Mouse (Mus musculus): ENCODE measurements around the gene Dok7.

The Dok7 gene

GRCm38 (mm10) chr5:35056604-35057432 is at the start of gene Dok7:
TSS of gene Dok7 (plus strand) at chr5:35056766.
- DNase-seq (ENCODE audit: low spot score in 2 of 2), result peak; percentile 41 to 42

- DNase-seq (ENCODE audit: low spot score in 2 of 2), result no peak
Measured at GRCm38 (mm10) chr5:35009163-35009562, 47.4 kb upstream of the Dok7 start.

- DNase-seq (ENCODE audit: low spot score in 2 of 2), result no peak
Measured at GRCm38 (mm10) chr5:35010656-35011055, 45.9 kb upstream of the Dok7 start.

DNA sequence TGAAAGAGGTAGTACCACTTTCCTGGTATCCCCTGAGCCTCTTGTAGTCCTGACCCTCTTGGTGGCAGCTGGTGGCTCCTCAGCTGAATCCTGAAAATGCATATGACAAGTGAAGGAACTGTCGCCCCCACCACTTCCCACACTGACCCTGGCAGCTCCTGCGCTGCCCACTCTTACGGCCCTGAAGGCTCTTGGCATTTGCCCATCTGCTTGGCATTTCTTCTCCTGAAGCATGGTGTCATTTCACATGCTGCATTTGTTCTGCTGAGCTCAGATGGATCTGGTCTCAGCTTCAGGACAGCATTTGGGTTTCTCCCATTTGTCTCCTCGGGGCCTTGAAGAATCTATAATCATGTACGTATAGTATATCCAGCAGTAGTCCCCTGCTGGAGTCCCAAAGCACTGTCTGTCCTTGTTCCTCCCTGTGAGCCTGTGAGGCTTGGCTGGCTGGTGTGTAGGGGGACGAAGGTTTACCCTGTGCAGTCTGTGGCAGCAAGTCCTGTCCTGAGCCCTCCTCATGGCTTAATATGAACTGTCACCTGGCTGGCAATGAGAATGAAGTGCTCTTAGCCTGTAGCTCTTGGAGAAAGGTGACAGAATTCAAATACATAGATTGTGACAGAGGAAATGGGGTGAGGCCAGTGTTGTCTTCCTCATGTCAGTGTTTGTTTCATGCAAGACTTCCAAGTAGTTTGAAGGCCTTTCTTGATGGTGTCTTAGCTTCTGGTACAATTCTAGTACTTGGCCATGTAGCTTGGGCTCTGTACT is 45.2 kb upstream of the Dok7 start:
- no peak for DNase-seq (ENCODE audit: low spot score in 2 of 2)

DNA sequence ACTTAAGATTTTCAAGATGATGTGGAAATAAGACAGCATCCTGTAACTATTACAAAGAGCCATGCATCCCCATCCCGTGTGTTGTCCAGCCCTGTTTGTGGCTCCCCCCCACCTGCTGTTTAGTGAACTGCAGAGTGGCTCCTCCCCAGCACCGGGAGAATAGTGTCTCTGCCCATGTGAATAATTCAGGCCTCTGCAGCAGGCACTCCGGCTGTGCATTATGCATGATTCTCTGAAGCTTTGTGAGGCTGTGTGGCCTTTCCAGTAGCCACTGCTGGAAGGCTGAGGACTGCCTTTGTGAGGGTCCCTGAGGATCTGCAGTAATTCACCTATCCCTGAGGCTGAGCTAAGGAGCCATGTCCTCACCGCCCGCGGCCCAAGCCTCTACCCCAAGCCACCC is 42.5 kb upstream of the Dok7 start:
- DNase-seq (ENCODE audit: low spot score in 2 of 2), result no peak

DNA sequence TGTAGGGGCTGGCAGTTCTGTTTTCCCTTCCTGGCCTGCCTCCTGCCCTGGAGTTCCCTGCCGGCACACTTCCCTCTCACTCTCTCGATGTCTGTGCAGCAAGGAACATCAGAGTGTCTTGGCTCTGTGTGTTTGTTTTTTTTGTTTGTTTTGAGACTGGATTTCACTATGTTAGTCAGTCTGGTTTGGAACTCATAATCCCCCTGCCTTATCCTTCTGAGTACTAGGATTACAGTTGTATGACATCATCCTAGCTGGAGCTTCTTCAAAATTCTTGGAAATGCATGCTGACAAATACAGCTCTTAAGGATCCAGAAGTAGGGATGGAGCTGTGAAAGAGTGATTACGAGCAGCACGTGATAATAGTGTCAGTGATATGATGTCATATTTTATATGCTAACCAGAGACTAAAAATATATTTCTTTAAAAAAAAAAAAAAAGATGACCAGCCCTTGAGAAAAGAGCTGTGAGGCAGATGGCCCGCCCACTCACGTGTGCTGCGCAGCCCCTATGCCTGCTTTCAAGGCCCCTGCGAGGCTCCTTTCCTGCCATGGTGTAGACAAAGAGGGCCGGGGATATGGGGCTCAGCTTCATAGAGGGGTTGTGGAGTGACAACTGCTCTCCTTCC is 36.8 kb upstream of the Dok7 start:
- DNase-seq (ENCODE audit: low spot score in 2 of 2), result no peak

DNA sequence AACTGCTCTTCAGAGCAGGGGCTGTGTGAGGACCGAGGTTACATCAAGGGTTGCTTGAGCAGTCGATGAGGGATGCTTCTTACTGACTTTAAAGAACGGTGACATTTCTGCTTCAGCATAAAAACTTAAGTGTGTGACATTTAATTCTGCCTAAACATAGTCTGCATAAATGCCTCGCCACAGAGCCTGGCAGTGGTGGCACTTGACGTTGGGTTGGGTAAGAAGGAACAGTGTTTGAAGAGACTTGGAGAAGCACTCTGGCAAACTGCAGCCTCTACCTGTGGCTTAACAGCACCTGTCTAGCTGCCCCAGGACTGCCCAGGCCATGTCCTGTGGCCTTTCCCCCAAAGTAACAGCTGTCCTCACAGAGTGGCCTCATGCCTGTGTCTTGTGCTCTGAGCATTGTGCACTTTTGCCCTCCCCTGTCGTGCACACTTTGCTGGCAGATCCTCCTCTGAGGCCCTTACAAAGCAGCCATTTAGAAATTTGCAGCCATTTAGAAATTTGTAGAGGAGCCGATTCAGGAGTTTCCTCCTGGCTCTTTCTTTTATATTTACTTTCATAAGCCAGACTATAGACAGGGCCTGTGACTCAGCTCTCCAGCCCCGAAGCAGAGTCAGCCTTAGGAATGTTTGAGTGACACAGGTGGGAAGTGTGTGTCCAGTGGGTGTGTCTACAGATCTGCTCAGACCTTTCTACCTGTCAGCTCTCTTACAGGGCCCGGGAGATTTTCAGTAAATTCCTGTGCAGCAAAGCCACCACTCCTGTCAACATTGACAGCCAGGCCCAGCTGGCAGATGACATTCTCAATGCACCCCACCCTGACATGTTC is 35.9 kb upstream of the Dok7 start:
- DNase-seq (ENCODE audit: low spot score in 2 of 2), result no peak

GRCm38 (mm10) chr5:35024975-35025374 is 31.6 kb upstream of the Dok7 start:
- peak; percentile 44 to 45 for DNase-seq (ENCODE audit: low spot score in 2 of 2)

GRCm38 (mm10) chr5:35029303-35029702 is 27.3 kb upstream of the Dok7 start:
- DNase-seq (ENCODE audit: low spot score in 2 of 2), result no peak

DNA sequence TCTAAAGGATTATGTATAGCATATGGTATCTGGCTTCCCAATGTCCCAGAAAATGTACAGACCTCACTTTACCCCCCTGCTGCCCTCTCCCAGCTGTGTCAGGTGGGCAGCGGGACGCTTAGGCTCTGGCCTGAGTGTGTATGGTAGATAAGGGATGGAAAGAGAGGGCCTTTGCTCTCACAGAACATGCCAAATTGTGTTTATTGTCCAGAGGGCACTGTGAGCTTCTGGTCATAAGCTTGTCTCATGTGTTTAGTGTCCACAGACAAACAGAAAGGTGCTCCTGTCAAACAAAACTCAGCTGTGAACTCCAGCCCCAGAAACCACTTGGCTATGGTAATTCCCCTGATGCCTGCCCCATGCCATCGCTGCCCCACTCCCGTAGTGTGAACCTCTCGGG is 26.8 kb upstream of the Dok7 start:
- DNase-seq (ENCODE audit: low spot score in 2 of 2), result no peak

DNA sequence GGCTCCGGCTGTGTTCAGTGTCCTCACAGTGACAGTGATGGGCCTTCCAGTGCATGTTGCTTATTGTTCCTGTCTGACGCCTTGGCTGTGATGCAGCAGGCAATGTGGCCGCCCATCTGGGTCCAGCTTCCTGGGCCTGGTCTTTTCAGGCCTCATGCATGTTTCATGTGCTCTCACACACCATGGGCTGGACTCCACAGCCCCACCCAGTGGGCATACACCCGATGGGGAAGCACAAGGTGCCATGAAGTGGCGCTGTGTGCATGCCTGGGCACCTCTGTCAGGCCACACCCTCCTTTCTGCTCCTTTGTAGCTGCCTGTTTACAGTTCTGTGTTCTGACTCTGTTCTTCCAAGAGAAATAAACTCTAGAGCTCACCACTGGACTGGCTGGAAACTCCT is 23.5 kb upstream of the Dok7 start:
- no peak for DNase-seq (ENCODE audit: low spot score in 2 of 2)

DNA sequence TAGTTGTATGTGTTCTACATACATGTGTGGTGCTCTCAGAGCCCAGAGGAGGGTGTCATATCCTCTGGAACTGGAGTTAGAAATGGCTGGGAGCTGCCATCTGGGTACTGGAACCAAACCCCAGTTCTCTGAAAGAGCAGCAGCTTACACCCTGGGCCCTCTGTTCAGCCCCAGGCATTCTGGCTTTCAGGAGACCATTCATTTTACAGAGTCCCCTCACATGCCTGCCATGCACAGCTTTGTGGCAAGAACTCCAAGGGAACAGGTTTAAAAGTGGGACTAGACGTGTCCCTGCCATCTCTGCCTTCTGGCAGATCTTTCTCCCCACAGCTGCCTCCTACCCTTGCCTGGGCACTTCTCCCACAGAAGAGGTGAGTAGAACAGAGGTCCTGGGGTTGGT is 22.9 kb upstream of the Dok7 start:
- no peak for DNase-seq (ENCODE audit: low spot score in 2 of 2)

GRCm38 (mm10) chr5:35035141-35035540 is 21.4 kb upstream of the Dok7 start:
- no peak for DNase-seq (ENCODE audit: low spot score in 2 of 2)

DNA sequence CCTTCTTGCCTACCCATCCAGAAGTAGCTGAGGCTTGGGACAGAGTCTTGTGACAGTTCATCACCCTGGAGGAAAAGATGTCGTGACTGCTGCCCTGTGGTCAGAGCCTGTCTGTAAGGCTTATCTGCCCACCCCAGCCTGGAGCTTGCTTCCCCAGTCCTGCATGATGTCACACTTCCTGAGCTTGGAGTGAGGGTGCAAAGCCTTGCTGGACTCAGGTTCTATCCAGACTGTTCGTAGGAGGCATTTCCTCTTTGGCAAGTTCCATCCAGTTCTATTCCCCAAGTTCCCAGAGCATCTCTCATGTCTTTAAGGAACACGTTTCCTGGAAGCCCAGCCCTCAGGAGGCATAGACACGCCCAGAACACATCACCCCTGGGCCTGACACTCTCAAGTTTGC is 20.8 kb upstream of the Dok7 start:
- DNase-seq (ENCODE audit: low spot score in 2 of 2), result no peak

GRCm38 (mm10) chr5:35037438-35037837 is 19.1 kb upstream of the Dok7 start:
- no peak for DNase-seq (ENCODE audit: low spot score in 2 of 2)

DNA sequence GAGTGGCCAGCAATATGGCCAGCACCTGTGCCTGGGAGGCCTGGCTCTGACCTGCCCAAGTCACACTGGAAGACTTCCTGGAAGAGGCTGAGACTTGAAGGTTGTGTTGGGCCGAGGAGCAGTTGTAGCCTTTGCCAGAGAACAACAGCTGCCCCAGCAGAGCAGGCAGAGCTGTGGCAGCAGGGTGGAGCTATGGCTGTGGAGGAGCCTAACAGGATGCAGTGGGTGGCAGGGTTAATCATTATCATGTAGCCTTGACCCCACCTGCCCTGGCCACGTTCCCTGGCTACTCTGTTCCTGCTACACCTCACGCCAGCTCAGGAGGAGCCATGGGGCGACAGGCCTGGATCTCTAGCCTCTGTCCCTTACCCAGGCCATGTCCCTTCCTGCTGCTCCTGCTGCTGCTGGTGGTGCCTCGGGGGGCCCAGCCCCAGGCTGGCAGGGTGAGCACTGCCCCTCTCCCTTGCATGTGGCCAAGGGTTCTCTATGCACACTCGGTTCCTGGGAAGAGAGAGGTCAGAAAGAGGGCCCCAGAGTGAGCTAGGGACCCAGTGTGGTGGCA is 15.2 kb upstream of the Dok7 start, which contains the start of gene Hgfac:
Hgfac (plus strand) TSS at position 242 of the 562 bp plus-strand sequence.
- DNase-seq (ENCODE audit: low spot score in 2 of 2), result no peak

- no peak for DNase-seq (ENCODE audit: low spot score in 2 of 2)
Measured at GRCm38 (mm10) chr5:35042431-35043109, 14.0 kb upstream of the Dok7 start.

DNA sequence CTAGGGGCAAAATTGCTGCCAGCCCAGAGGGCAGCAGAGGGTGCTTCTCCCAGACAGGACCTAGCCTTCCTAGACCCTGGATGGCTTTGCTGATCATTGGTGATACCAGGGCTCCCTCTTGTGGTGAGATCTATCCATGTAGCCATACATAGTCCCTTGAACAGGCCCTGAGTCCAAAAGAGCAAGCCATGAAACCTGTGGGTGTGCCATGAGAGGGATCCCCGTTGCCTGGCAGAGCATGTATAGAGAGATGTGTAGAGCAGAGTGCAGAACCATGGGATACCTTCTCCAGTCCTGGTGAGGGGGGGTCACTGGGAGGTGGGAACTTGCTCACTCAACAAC is 13.5 kb upstream of the Dok7 start:
- DNase-seq (ENCODE audit: low spot score in 2 of 2), result peak; percentile 45 to 75

- no peak for DNase-seq (ENCODE audit: low spot score in 2 of 2)
Measured at GRCm38 (mm10) chr5:35050541-35050940, 6.0 kb upstream of the Dok7 start.

DNA sequence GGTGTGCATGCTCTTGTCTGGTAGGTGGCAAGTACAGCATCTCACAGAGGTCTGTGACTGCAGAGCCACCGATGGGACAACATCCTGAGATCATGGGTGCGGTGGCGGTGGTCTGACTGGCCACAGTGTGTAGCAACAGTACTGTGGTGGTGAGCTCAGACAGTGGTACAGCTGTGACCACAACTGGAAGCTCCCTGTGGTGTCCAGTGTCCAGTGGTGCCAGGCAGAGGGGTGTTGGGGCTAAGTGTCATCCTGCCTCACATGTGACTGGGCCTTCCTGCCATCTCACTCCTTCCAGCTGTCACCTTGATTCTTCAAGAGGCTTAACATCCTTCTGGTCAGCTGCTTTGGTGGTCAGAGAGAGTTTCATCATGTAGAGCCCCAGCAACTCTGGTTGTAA is 1.9 kb upstream of the Dok7 start:
- DNase-seq (ENCODE audit: low spot score in 2 of 2), result no peak

DNA sequence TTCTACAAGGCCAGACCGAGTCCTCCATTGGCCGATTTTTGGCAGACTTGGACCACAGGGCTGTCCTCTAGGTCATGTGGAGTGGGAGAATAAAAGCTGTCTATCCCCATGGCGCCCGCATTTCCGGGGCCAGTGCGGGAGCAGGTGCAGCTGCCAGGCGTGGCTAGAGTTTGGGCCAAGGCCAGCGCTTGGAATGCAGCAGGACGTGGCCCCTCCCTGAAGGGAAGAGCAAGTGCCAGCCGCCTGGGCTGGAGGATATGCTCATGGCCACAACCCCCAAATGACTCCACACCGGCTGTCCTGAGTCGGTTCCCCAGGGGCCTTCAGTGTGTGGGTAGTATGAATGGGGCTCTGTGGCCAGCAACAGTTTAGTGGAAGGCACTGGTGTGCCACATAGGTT is 1.5 kb upstream of the Dok7 start:
- no peak for DNase-seq (ENCODE audit: low spot score in 2 of 2)

Measured in frontal cortex, postnatal 25 days (tissue).